Comparison of ENCODE assay signal across 19 mouse cellular contexts in the genomic region with DNA sequence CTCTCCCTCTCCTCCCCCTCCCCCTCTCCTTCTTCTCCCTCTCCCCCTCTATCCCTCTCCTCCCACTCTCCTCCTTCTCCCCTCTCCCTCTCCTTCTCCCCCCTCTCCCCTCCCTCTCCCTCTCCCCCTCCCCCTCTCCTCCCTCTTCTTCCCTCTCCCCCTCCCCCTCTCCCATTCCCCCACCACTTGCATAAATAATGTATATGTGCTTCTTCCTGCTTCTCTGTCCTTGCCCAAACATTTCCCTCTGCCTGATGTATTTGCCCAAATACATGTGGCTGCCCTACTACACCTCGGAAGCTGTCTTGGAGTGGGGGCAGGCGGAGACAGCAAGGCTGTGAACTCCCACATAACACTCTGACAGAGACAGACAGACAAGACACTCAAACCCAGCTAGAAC.
"Had no signal": no experiment of that assay in that cellular context is flagged by ENCODE, and none has a peak within 500 bp of the region (broad histone marks: within the 10 kb centered on the region; RNA-seq: fewer than 3 reads in every experiment).

No protein-coding gene starts in this region.

- DNase-seq: liver, postnatal 0 days; lung, adult 2 months; lung, postnatal 14 days; lung, postnatal 36 days; right cerebral cortex, postnatal 14 days; thymus, adult 2 months; thymus, postnatal 25 days; thymus, postnatal 4 days had no signal

- H3K27ac ChIP-seq: liver, embryonic 15.5 days; lung, embryonic 15.5 days; macrophage; midbrain, embryonic 13.5 days; midbrain, embryonic 15.5 days; neural tube, embryonic 13.5 days; neural tube, embryonic 15.5 days; stomach, embryonic 15.5 days; stomach, postnatal 0 days had no signal

- H3K9me3 ChIP-seq: liver, embryonic 15.5 days; lung, embryonic 15.5 days; midbrain, embryonic 13.5 days; midbrain, embryonic 15.5 days; neural tube, embryonic 13.5 days; neural tube, embryonic 15.5 days; stomach, embryonic 15.5 days had no signal

- H3K36me3 ChIP-seq: liver, embryonic 15.5 days; lung, embryonic 15.5 days; midbrain, embryonic 13.5 days; midbrain, embryonic 15.5 days; neural tube, embryonic 13.5 days; neural tube, embryonic 15.5 days; stomach, embryonic 15.5 days had no signal

- H3K9ac ChIP-seq: liver, embryonic 15.5 days; liver, postnatal 0 days; lung, embryonic 15.5 days; midbrain, embryonic 13.5 days; midbrain, embryonic 15.5 days; neural tube, embryonic 13.5 days; neural tube, embryonic 15.5 days; stomach, embryonic 15.5 days had no signal

- H3K4me3 ChIP-seq: liver, embryonic 15.5 days; lung, embryonic 15.5 days; megakaryocyte, embryonic 14.5 days; midbrain, embryonic 13.5 days; midbrain, embryonic 15.5 days; myocyte; neural tube, embryonic 13.5 days; neural tube, embryonic 15.5 days; stomach, embryonic 15.5 days had no signal
